Mouse (Mus musculus): Measurements from ENCODE around the gene Ankrd65. TPM values are rescaled to one million over a fixed set of nuclear protein-coding genes. Genes with fewer than 3 reads are reported as not detected.
"Not testable (repeated sequence)": the region's sequence is repeated elsewhere in the genome, so short reads cannot be mapped to it uniquely, and the experiment has no call there.

Gene Ankrd65
- polyA plus RNA-seq, 1 experiment from 2014 or later, result 0.34 TPM

DNA sequence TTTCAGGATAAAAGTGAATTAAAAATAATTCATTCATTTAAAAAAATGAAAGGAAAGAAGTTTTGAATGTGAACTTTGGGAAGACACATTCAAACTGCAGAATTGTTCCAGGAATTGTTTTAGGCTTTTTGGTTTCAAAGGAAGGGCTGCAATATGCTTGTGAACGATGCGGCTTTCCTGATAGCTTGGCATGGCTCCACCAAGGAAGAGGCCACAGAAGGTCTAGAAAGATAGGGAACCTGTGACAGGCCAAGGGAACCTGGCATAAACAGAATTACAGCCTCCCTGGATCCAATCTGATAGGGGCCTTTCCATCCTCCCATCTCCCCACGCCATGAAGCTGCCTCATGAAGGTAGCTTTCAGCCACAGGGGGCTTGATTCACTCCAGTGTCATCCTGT lies 1.9 kb upstream of the Ankrd65 start:
- Histone ChIP-seq H3K27ac (ENCODE audit: low read depth) (peak overlapping the region; percentile 76), H3K4me1 (ENCODE audit: insufficient read depth) (peaks cover 24% of the 10 kb centered on the region), H3K4me3 (ENCODE audit: low read depth, low read length) (no peak overlapping the region), H3K9me3 (ENCODE audit: low read length) (no peaks in the 10 kb centered on the region), H3K36me3 (replicated peaks; ENCODE audit: insufficient read depth, low read length) (no peaks in the 10 kb centered on the region), H3K4me2 (ENCODE audit: low read depth, low read length) (peak overlapping the region; percentile 40), H3K9ac (replicated peaks) (no peak overlapping the region), H3K27me3 (ENCODE audit: insufficient read depth, low read length) (peaks cover 2% of the 10 kb centered on the region; the same call in 1 of the 2 replicates)
- ATAC-seq (peak; percentile 80), DNase-seq (peak; percentile 56)
- TF ChIP-seq CTCF (IDR thresholded peaks at IDR 0.05; ENCODE audit: low read depth) (no peak), EP300 (IDR thresholded peaks at IDR 0.05; ENCODE audit: low read depth) (peak; percentile 94)
- WGBS (ENCODE audit: insufficient replicate concordance), result 47% methylated on average over 3 of the region's 3 CpGs

DNA sequence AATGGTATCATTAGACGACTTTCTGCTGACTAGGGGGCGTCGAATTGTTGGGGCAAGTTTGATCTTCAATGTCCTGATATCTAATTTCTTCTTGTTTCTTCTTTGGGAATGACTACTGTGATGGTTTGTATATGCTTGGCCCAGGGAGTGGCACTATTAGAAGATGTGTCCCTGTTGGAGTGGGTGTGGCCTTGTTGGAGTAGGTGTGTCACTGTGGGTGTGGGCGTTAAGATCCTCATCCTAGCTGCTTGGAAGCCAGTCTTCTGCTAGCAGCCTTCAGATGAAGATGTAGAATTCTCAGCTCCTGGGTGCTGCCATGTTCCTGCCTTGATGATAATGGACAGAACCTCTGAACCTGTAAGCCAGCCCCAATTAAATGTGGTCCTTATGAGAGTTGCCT lies 1.4 kb upstream of the Ankrd65 start:
- Histone ChIP-seq H3K4me1 (ENCODE audit: insufficient read depth) (peaks cover 22% of the 10 kb centered on the region), H3K4me2 (ENCODE audit: low read depth, low read length) (peak overlapping the region; percentile 40), H3K27ac (ENCODE audit: low read depth) (peak overlapping the region; percentile 76)
- H3K4me3 ChIP-seq (ENCODE audit: low read depth, low read length); DNase-seq; H3K9ac ChIP-seq (replicated peaks); H3K9me3 ChIP-seq (ENCODE audit: low read length); H3K27me3 ChIP-seq (ENCODE audit: insufficient read depth, low read length); H3K36me3 ChIP-seq (replicated peaks; ENCODE audit: insufficient read depth, low read length): not testable (repeated sequence)
- peak; percentile 65 for ATAC-seq
- 73% methylated on average over 4 of the region's 4 CpGs for WGBS (ENCODE audit: insufficient replicate concordance)

- H3K4me3 ChIP-seq (ENCODE audit: low read depth, low read length), result no peak overlapping the region
- no peaks in the 10 kb centered on the region for H3K36me3 ChIP-seq (replicated peaks; ENCODE audit: insufficient read depth, low read length)
- no peaks in the 10 kb centered on the region for H3K9me3 ChIP-seq (ENCODE audit: low read length)
- H3K27me3 ChIP-seq (ENCODE audit: insufficient read depth, low read length), result no peaks in the 10 kb centered on the region
- TF ChIP-seq EP300 (IDR thresholded peaks at IDR 0.05; ENCODE audit: low read depth) (no peak), CTCF (IDR thresholded peaks at IDR 0.05; ENCODE audit: low read depth) (no peak)
- H3K4me1 ChIP-seq (ENCODE audit: insufficient read depth), result peaks cover 12% of the 10 kb centered on the region
- ATAC-seq (peak; percentile 22; the same call in 1 of the 2 replicates), DNase-seq (no peak)
- H3K4me2 ChIP-seq (ENCODE audit: low read depth, low read length), result no peak overlapping the region
- no peak overlapping the region for H3K27ac ChIP-seq (ENCODE audit: low read depth)
- 57% methylated on average over 3 of the region's 3 CpGs for WGBS (ENCODE audit: insufficient replicate concordance)
- no peak overlapping the region; the same call in 1 of the 2 replicates for H3K9ac ChIP-seq (replicated peaks)
Measured at GRCm38 (mm10) chr4:155790650-155791161, 467 bp downstream of the Ankrd65 start.

DNA sequence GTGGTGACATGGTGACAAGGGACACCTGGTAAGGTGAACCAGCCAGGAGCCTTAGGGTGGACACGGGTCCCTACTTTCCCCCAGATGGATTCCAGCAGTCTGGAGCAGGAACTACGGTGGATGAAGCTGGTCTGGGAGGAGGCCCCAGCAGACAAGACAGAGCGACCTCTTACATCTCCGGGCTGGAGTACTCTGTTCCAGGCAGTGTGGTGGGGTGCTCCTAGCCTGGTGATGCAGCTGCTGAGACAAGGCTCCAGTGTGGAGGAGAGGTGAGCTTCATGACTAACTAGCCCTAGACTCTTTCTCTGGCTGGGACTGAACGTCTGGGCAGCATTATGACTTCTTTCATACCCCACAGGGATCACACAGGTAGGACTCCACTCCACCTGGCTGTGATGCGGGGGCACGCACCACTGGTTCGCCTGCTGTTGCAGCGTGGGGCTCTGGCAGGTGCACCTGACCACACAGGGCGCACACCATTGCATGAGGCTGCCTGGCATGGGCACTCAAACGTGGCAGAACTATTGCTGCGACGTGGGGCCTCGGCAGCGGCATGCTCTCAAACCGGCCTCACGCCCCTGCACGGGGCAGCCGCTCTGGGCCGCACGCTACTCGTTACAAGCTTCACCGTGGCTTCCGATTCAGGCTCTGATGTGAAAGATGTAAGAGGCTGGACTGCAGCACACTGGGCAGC lies 1.1 kb downstream of the Ankrd65 start:
- H3K9ac ChIP-seq (replicated peaks), result no peak overlapping the region
- H3K4me1 ChIP-seq (ENCODE audit: insufficient read depth), result peaks cover 9% of the 10 kb centered on the region
- H3K27me3 ChIP-seq (ENCODE audit: insufficient read depth, low read length), result no peaks in the 10 kb centered on the region
- no peak overlapping the region for H3K27ac ChIP-seq (ENCODE audit: low read depth)
- no peak overlapping the region for H3K4me3 ChIP-seq (ENCODE audit: low read depth, low read length)
- DNase-seq (no peak), ATAC-seq (no peak)
- no peaks in the 10 kb centered on the region for H3K9me3 ChIP-seq (ENCODE audit: low read length)
- H3K36me3 ChIP-seq (replicated peaks; ENCODE audit: insufficient read depth, low read length), result no peaks in the 10 kb centered on the region
- TF ChIP-seq EP300 (IDR thresholded peaks at IDR 0.05; ENCODE audit: low read depth) (no peak), CTCF (IDR thresholded peaks at IDR 0.05; ENCODE audit: low read depth) (no peak)
- WGBS (ENCODE audit: insufficient replicate concordance), result 80% methylated on average over 24 of the region's 24 CpGs
- H3K4me2 ChIP-seq (ENCODE audit: low read depth, low read length), result no peak overlapping the region

GRCm38 (mm10) chr4:155793730-155794129 lies 3.5 kb downstream of the Ankrd65 start:
- H3K4me1 ChIP-seq (ENCODE audit: insufficient read depth), result peaks cover 6% of the 10 kb centered on the region
- no peak for DNase-seq
- no peaks in the 10 kb centered on the region for H3K27me3 ChIP-seq (ENCODE audit: insufficient read depth, low read length)
- H3K4me3 ChIP-seq (ENCODE audit: low read depth, low read length), result no peak overlapping the region
- H3K36me3 ChIP-seq (replicated peaks; ENCODE audit: insufficient read depth, low read length), result no peaks in the 10 kb centered on the region
- 67% methylated on average over 2 of the region's 2 CpGs for WGBS (ENCODE audit: insufficient replicate concordance)
- no peak overlapping the region for H3K4me2 ChIP-seq (ENCODE audit: low read depth, low read length)
- TF ChIP-seq CTCF (IDR thresholded peaks at IDR 0.05; ENCODE audit: low read depth), result no peak
- no peak for TF ChIP-seq EP300 (IDR thresholded peaks at IDR 0.05; ENCODE audit: low read depth)
- H3K27ac ChIP-seq (ENCODE audit: low read depth), result no peak overlapping the region
- ATAC-seq, result no peak
- no peak overlapping the region for H3K9ac ChIP-seq (replicated peaks)
- no peaks in the 10 kb centered on the region for H3K9me3 ChIP-seq (ENCODE audit: low read length)

DNA sequence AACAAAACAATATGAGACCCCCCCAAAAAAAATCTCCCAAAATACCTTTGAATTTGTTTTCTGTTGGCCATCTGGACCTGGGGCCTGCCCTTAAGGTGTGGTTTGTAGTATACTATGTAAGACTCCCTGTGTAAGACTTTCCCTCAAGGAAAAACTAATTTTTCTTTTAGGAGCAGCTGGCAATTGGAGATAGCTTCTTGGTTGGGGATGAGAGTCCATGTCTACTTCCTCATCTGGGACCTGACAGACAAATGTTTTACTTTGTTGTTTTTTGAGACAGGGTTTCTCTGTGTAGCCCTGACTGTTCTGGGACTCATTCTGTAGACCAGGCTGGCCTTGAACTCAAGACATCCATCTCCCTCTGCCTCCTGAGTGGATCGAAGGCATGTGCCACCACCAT lies 11.8 kb downstream of the Ankrd65 start:
- H3K27me3 ChIP-seq (ENCODE audit: insufficient read depth, low read length), result no peaks in the 10 kb centered on the region
- H3K27ac ChIP-seq (ENCODE audit: low read depth), result no peak overlapping the region
- no peak overlapping the region for H3K4me2 ChIP-seq (ENCODE audit: low read depth, low read length)
- WGBS (ENCODE audit: insufficient replicate concordance), result 80% methylated on average over 1 of the region's 1 CpGs
- H3K4me1 ChIP-seq (ENCODE audit: insufficient read depth), result peaks cover 18% of the 10 kb centered on the region
- no peak for DNase-seq
- H3K9me3 ChIP-seq (ENCODE audit: low read length), result no peaks in the 10 kb centered on the region
- H3K4me3 ChIP-seq (ENCODE audit: low read depth, low read length), result no peak overlapping the region
- no peak for TF ChIP-seq EP300 (IDR thresholded peaks at IDR 0.05; ENCODE audit: low read depth)
- TF ChIP-seq CTCF (IDR thresholded peaks at IDR 0.05; ENCODE audit: low read depth), result no peak
- no peak for ATAC-seq
- no peak overlapping the region for H3K9ac ChIP-seq (replicated peaks)
- H3K36me3 ChIP-seq (replicated peaks; ENCODE audit: insufficient read depth, low read length), result peaks cover 11% of the 10 kb centered on the region
